Mouse (Mus musculus) thymus, postnatal 10 days (tissue): ENCODE results near the gene Sfxn5.

Experiments used
- DNase-seq, 2 experiments: peaks; one replicate each; pipeline ENCODE4 v3.0.0; 2021; ENCODE audit warnings: low spot score in 2 of 2

Sfxn5 gene

DNA sequence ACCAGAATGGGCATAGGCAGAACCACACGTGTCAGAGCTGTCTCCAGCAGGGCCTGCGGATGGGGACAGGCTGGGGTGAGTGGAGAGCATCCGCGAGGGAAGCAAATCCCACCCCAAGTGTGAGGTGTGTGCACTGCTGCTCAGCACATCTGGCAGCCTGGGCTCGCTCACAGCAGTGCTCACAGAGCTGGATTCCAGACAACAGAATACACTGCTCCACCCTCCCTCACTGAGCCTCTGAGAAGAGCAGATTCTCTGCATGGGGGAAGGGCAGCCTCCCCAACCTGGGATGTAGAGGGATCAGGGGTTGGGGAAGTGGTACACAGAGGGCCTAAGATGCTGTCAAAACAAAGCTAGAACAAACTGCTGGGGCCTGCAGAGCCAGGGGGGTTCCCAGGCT is 98.4 kb downstream of the Sfxn5 start:
- no peak for DNase-seq

- no peak for DNase-seq
Observed at GRCm38 (mm10) chr6:85232836-85233623, 100.2 kb downstream of the Sfxn5 start.

DNA sequence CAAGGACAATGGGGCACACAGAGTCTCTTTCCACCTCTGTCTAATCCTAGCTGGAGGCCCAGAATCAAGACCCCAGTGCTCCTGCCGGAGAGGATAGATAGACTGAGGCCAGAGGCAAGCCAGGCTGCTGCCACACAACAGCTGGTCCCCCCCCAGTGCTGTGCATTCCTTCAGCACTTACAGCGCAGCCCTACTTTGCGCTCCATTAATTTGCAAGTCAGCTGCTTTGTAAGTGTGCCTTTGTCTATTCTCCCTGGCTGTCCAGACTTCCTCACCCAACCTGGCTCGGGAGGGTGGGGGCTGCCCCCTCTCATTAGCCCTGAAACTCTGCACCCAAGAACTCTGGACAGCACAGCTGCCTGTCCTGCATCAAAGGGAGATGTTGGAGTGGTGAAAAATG is 101.2 kb downstream of the Sfxn5 start:
- DNase-seq = no peak

DNA sequence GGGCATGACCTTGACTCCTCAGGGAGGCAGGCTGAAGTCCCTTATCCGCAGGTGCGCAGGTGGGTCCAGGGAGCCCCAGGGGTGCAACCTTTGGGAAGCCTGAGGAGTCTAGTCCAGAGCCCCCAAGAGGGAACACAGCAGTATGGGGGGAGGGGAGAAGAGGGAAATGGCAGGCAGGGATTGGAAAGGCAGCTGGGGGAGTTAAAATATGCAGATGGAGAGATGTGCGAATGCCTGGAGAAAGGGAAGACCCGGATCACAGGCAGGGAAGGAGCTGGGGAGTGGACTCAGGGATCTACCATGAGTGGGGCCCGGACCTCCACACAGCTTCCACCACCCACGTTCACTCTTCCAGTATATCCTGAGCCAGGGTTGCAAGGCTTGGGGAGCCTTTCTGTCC is 101.8 kb downstream of the Sfxn5 start:
- DNase-seq = no peak

DNA sequence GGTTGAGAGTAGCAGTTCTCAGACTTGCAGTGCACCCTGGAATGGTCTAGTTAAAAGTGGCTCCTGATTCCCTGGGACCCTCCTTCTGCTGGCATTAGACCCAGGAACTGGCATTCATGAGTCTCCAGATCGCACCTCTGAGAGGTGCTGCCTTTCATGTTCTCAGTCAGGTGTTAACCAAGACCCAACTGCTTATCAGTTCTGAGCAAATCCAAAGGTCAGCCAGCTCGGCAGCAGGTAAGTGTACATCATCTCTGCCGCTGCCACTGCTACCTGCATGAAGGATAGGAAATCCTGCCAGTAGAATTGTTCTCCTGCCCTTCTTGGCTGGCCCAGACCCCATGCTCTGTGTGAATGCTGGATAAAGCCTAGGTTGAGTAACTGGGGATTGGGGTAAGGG is 102.5 kb downstream of the Sfxn5 start:
- DNase-seq = no peak

- DNase-seq = no peak
Observed at GRCm38 (mm10) chr6:85227520-85227919, 105.7 kb downstream of the Sfxn5 start.

DNA sequence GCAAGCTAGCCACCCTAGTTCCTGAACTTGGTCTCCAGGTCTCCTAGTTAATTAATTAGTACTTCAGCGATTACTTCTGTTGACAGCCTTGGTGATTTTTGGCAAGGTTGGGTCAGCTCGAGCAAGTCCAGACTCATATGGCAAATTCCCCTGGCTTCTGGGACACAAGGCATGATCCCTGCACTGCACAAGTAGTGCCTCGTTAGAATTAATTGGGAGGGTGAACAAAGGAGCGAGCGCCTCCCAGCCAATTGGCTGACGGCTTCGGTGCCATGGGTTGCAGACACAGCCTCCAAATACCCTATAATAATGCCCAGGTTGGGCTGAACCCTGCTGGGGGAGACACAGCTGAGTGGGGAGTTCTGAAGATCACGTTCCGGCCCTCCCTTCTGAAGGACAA is 106.7 kb downstream of the Sfxn5 start:
- no peak for DNase-seq

DNA sequence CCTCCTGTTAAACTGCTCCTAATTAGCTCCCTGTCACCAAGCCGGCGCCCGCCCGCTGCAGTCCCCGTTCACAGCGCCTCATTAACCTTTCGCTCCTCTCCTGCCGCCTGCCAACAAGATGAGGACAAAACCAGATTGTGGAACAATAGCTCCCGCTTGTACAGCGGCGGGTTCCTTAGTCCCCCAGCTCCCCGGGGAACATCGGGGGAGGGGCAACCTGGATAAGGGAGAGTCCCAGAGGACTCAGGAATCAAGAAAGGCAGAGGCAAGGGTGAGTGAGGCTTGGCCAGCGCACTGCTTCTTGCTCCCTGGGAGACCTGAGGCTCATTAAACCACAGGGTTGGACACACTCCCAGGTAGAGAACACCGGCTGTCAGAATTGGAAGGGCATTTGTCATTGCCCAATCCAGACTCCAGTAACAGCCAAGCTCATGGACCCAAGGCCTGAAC is 108.8 kb downstream of the Sfxn5 start:
- DNase-seq = no peak

GRCm38 (mm10) chr6:85223498-85224150 is 109.6 kb downstream of the Sfxn5 start:
- DNase-seq = no peak

DNA sequence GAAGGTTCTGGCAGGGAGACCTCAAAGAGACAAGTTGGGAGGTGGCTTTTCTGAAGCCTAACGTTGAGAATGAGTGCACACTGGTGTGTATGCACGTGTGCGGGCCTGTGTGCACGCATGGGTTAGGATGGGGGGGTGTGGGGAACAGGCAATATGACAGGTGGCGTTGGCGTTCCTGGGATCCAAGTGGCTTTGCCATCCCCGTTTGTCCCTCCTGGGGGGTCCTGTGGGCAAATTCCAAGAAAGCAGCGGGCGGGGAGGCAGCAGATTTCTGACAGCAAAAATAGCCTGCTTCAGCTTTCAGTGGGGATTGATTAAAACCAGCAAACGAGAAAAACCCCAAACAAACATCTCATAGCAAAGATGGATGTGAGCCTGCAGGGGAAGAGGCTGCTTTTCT is 110.7 kb downstream of the Sfxn5 start:
- DNase-seq = no peak

GRCm38 (mm10) chr6:85220917-85221316 is 112.3 kb downstream of the Sfxn5 start:
- no peak for DNase-seq

DNA sequence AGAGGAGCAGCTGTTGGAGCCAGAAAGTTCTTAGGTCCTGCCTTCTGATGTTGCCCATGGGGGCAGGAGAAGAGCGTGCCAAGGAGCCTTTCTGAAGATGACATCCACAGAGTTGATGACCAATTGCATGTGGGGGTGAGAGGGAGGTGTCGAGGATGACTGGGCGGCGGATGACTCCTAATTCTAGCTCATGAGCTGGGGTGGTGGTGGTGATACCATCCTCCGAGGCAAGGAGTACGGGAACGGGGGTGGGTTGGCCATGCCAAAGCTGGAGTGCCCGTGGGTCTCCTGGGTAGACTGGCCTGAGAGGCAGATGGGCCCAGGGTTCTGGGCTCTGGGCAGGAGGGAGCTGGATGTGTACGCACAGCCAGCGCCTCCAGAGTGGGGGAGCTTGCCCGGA is 113.5 kb downstream of the Sfxn5 start:
- no peak for DNase-seq

DNA sequence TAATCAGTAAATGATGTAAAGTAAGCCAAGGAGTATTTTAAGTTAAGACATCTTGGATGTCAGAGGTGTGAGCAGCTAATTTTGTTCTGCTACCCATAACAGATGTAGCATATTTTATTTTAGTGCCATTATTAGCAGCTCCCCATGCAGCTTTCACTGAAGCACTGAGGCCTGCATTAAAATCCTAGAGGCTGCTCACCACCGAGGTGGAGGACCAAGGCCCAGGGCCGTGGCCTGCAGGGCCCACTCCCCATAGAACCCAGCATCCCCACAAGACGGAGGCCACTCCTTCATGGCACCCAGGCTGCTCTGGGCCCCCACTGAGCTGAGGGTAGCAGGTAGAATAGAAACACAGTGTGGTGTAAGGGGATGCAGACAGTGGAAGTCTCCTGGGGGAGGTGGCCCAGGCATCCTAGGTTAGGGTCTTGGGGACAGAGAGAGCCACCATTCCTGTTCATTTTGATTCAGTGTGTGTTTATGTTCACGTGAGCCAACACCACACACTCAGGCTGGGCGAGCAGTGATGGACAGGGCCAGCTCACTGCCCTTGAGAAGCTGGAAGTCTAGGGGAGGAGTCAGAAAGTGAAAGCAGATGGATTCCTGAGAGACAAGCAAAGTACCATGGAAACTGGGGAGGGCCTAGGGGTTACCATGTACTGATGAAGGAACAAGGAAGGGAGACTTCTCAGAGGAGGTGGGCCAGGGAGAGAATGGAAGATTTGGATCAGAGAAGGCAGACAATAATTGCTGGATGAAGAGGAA is 114.4 kb downstream of the Sfxn5 start:
- no peak for DNase-seq

DNA sequence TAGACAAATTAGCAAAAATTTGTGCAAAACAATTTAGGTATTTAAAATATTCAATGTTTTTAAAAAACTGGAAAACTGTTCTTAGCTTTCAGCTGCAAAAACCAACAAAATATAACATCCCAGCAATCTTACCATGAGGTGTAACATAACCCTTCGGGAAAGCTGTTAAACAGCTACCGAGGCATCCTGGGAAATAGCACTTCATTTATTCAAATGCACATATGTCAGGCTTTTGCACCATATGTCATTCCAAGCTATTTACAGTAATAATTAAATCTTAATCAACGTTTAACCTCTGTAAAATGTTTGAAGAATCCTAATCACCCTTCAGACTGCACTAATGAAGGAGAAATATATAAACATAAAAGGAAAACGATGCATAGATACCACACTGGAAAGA is 115.0 kb downstream of the Sfxn5 start:
- no peak for DNase-seq

GRCm38 (mm10) chr6:85210686-85211085 is 122.5 kb downstream of the Sfxn5 start:
- no peak for DNase-seq

DNA sequence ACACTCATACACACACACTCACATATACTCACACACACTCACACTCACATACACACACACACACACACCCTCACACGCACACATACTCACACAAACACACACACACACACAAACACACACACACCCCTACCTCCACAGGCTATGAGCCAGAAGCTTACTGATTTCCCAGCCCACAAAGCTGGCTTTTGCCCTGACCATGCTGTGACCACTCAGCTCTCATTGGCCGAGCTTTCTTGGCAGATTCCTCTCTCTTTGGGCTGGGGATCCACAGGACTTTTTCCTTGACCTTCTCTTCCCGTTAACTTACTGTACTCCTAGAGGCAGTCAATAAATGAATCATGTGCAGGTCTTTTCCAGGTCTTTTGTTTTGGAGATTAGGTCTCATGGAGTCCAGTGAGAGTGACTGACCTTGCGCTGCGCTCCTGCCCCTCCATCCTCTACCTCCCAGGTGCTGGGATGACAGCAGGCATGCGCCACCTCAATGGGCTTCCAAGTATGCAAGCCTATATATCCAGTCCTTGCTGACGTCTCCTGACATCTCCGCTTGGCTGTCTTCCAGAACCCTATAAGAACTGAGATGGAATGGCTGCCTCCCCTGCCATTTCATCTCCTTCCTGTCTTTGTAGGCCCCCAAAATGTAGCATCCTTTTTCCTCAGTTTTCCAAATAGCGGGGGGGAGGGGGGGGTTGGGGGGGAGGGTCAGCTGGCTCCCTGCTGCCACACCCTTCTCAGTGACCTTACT is 123.8 kb downstream of the Sfxn5 start:
- no peak for DNase-seq

DNA sequence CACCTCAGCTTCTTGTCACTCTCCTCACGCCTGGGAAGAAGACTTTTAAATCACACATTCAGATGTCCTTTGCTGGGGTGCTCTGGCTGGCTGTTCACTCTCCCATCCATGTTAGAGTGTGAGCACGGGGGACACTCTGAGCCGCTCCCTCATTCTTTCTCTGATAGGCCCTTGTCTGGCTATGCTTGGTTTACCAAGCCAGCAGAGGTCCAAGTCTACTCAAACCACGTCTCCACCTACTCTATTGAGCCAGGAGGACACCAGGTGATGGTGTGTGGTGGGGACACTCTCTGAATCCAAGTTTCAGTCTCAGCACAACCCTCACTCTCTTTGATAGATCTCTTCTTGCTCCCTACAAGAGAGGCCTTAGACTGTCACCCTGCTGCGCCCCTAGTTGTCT is 125.9 kb downstream of the Sfxn5 start:
- DNase-seq = no peak

- no peak for DNase-seq
Observed at GRCm38 (mm10) chr6:85206939-85207285, 126.3 kb downstream of the Sfxn5 start.

- no peak for DNase-seq
Observed at GRCm38 (mm10) chr6:85206182-85206938, 126.9 kb downstream of the Sfxn5 start.

DNA sequence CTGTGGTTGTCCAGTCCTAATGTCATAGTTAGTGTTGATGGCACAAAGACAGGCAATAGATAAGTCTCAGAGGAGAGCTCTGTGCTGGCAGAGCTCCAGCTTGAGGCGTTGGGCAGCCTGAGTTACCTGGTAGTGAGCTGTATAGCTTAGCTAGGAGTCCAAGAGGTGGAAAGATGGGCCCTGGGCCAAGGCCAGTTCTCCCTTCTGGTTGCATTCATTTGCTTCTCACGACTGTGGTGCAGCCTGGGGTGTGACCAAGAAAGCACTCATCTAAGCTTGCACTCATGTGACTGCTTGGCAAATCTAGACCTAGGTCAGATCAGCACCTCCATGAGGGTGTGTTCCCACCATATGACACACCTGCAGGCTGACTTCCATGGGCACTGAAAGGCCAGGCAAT is 135.3 kb downstream of the Sfxn5 start:
- DNase-seq = no peak
